Mouse (Mus musculus) urinary bladder, postnatal 14 days (tissue): ENCODE results near the gene Clcnka.

ENCODE experiments used
- DNase-seq: peaks from one replicate; pipeline ENCODE4 v3.0.0; 2021; ENCODE audit warnings: low spot score

Gene Clcnka

DNA sequence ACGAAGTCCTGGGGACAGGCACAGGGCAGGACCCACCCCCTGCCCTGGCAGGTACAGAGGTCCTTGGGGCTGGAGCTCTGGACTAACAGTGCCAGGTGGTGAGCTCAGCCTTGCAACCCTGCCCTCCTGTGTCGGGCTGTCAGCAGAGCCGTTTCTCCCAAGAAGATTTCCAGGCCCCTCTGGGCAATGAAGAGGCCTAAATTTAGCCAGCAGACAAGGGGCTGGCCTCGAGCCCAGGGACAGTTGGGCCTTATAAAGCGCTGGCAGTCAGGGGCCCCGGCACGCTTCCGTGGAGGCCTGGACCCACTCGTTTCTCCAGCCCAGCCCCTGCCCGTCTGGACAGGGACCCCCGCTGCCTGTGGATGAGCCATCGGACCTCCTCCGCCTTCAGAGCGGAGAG is 22.9 kb upstream of the Clcnka start:
- DNase-seq = peak; percentile 71

DNA sequence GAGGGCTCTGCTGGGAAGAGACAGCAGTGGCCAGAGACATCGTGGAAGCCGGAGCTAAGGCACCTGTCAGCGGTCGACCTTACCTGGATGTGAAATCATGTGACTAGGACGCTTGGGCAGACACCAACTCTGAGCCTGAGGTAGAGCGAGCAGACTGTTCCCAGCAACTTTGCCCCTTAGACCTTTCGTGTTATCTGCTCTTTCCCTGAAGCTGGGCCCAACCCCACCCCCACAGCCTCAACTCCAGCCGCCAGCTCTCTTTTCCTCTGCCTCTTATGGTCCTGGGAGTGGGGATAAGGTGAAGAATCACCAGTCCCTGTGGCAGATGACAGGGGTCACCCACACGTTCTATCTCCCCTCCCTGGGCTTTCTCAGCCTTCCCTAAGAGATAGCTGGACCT is 22.4 kb upstream of the Clcnka start:
- no peak for DNase-seq

DNA sequence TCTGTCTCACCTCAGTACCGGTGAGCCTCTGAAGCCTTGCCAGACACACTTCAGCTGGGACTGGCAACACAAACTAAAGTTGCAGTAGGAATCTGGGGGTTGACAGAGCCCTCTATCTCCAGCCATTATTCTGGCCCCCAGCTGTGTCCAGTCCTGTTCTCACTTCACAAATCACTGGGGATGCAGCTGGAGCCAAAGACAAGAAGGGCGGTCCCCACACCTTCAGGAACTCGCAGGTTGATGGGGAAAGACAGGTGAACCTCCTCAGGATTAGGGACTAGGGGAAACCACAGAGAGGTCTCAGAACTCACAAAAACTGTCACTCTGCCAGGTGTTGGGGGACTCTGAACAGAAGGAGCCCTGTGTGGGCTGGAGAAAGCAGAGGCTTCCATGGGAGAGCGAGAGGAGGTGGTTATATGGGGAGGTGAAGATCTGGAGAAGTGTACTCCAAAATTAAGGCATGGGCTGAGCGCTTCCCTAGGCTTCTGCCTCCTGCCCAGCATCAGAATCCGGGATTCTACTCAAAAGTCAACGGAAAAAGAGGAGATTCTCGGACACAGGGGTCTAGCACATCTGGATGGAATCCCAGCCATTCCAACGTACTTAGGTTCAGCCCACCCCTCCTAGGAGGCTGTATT is 21.8 kb upstream of the Clcnka start, which contains the start of gene Hspb7:
Gene Hspb7 (plus strand): TSS at position 588 of the 638 bp plus-strand sequence.
- DNase-seq = no peak

DNA sequence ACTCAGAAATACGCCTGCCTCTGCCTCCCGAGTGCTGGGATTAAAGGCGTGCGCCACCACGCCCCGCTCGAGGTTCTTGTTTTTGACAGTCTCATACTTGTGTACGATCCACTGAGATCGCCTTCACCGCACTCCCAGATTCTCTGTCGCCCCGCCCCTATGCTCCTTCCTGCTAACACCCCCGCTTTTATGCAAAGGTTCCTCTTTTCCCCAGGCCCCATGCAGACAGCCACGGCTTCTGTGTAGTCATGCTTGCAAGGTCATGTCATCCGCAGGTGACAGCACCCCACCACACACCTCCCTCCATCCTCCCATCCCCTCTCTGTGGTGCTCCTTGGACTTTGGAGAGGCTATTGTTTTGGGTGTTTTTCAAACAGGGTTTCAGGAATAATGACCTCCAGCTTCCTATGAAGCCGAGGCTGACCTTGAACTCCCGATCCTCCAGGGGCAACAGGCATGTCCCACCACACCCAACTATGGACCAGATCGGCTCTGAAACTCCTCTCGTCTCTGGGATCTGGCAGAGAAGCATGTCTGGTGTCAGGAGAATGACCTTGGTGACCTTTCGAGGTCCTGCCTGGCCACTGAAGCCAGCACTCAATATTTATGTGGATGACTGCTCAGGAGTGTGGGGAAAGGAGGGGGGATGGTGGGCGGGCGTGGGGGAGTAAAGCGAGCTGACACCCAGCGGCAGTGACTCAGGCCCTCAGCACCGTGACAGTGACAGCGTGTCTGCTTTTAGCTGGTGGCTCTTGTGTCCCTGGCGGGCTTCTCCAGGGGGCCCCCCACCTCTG is 21.1 kb upstream of the Clcnka start:
- no peak for DNase-seq

DNA sequence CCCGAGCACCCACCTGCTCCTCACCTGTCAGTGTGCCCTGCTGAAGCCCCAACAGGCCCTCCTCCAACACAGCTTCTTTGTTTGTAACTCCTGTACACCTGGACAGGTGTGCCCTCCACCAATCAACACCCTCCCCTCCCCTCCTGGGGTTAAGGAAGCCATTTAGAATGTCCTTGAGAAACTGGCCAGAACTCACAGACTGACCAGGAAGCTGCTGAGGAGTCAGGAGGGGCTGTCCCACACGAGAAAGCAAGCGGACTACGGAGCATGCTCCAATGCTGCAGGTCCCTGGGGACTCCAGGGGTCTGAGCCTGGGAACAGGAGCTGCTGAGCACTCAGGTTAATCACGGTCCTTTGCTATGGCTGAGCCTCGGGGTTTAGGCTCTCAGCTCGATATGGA is 17.4 kb upstream of the Clcnka start, which contains the start of gene Clcnkb:
Gene Clcnkb (minus strand): TSS at position 91 of the 400 bp plus-strand sequence.
- DNase-seq = no peak

DNA sequence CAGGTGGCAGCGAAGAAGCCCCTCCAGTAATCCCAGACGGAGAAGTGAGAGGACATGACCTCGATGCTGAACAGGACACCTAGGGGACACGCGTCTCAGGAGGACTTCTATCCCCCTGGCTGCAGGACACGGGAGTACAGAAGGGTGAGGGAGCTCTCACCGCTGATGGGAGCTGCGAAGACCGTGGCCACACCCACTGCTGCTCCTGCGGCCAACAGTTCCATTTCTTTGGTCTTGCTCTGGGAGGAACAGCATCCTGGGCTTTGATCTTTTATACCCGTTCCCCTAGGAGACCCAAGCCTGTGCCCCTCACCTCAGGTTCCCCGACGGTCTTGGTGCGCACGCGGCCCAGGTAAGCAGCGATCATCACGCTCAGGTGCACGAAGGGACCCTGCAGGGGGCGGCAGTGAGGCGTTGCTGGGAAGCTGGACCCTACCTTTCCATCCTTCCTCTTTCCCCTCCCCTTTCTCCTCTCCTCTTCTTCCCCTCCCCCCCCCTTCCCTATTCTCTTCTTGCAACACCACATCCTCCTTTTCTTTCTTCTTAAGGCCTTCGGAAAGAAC is 13.0 kb upstream of the Clcnka start:
- no peak for DNase-seq

DNA sequence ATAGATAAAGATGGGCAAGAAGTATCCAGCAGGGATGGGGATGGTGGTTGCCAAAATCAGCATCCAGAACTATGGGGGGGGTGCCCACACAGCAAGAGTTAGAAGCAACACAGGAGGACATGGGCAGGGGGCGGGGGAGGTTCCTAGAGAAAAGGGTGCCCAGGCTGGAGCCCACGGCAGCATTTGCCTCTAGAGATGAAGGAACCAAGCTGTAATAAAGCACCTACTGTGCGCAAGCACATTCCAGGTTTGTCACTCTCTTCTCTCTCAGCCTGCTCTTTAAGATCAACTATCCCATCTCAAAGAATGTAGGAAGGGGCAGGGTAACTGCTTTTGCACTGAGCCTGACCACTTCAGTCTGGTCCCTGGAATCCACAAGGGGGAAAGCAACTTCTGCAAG is 10.1 kb upstream of the Clcnka start:
- no peak for DNase-seq

DNA sequence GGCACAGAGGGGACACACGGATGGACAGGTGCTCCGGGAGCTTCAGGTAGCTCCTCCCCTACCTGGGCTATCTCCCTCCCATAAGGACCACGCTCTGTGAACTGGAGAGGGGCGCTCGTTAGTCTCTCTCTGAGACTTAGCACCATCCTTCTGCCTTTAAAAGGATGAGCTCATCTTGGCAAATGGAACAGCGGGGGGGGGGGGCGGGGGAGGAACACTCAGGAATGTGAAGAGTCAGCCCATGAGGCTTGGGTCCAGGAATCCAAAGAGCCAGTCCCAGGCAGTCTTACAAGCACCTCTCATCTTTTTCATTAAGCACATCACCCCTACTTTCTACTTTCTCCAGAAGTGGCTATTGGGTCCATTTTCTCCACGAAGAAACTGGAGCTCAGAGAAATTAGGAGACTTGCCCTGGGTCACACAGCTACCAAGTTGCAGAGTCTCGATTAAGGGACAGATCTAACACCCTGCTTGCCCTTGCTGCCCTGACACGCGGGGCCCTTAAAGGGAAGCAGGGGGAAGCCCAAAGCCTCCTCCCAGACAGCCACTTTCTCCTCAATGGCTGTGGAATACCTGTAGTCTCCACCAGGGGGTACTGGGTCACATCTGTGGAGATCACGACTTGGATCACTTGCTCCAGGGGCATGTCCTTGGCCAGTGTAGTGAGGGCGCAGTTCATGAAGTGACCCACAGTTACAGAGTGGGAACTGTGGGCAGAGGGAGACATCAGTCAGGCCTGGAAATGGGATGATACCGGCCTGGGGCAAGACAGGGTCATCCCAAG is 8.2 kb upstream of the Clcnka start:
- DNase-seq = peak; percentile 62

DNA sequence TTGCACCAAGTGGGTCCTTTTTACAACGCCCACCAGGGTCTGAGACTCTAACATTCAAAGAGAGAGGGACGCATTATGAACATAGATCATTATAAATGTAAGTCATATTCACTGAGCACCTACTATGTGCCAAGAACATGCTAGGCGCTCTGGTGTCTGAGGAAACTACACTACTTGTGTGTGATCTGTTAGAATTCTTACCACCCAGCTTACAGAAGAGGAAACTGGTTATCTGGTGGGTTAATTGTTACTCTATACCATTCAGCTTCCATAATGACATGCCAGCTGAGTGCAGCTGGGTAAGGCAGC is 6.7 kb upstream of the Clcnka start:
- DNase-seq = no peak

DNA sequence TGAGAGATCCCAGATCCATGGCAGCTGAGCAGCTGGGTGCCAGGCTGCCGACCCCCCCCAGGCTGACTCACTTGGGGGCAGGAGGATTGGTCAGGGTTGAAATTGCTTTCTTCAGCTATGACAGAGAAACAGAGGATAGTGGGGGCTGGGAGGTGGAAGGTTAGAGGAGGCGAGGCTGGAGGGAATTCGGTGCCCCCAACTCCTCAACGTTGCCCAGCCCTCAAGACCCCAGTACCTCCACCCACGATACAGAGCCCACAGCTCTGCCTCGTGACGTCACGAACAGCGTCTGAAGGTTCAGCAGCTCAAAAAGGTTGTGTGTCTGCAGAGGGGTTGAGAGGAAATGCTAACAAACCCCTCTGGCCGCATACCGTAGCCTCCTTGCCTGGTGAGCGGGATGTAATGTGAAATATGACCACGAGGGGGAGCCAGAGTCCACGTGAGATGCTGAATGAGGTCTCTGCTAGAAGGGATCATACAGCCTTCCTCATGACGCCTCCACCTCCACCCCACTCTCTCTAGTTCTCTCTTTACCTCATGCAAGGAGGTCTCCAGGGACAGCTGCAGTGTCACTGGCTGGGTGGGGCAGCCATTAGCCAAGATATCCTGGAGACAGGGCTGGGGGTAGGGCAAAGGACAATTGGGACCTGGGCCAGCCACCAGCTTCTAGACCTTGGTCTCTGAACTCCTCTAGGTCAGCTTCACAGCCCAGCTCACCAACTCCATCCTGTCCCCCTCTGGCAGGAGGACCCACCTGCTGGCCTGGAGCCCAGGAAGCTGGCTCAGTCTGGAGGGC is 6.2 kb upstream of the Clcnka start:
- DNase-seq = peak; percentile 88

DNA sequence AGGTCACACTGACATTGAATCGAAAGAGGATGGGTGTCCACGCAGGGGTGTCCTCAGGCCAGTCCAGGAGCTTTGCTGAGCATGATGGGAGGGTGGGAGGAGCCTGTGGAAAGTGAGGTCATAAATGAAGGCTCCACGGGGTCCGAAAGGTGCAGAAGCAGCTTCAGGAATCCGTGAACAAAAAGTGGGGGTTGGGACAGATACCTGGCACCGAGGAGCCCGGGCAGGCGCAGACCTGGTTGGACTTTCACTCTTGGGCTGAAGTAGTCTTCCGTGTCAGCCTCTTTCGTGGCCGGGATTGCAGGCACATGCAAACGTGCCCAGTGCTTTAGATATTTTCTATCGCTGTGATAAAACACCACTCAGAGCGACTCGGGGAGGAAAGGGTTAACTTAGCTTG is 1.6 kb upstream of the Clcnka start:
- DNase-seq = no peak

DNA sequence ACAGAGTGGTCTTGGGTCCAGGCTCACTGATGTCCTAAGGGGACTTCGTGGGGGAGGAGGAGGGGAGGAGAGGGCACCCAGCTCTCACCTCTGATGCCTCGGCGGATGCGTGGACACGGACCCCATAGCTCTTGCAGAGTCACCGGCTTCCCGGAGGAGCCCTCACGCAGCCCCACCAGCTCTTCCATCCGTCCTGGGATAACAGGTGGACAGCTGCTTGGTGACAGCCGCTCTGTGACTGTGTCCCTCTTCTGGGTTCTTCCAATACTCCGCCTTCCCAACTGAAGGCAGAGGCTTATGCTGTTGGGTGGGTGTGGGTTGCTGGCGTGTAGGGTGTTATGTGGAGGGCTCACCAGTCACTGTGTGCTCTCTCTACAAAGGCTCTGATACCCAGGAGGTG is 663 bp downstream of the Clcnka start:
- DNase-seq = no peak

DNA sequence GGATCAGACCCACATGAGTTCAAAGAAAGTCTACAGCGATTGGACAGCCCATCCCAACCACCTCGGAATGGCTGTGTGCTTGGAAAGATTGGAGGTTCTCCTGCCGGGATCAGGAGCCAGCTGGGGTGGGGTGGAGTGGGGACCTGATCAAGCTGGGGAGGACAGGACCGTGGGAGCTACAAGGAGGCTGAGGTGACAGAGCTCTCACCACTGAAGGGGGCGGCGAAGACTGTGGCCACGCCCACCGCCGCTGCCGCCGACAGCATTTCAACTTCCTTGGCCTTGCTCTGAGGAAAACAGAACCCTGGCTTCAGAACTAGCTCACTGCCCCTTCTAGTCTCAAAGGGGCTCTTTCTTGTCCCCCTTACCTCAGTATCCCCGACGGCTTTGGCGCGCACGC is 3.8 kb downstream of the Clcnka start:
- DNase-seq = no peak

DNA sequence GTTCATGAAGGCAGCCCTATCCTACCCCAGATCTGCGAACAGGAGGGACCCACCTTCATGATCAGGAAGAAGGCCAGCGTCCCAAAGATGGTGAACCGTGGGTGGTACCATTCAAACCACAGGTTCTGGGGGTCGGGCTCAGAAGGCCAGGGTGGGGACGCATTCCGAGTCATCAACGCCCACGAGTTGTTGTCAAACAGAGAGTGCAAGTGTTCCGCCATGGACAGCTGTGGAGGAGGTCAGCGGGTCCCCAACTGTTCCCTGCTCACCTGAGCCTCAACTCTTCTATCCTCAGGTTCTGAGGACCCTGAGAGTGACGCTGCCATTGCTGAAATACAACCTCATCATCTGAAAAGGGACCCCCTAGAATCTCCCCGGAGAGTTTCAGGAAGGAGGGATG is 7.2 kb downstream of the Clcnka start:
- no peak for DNase-seq

DNA sequence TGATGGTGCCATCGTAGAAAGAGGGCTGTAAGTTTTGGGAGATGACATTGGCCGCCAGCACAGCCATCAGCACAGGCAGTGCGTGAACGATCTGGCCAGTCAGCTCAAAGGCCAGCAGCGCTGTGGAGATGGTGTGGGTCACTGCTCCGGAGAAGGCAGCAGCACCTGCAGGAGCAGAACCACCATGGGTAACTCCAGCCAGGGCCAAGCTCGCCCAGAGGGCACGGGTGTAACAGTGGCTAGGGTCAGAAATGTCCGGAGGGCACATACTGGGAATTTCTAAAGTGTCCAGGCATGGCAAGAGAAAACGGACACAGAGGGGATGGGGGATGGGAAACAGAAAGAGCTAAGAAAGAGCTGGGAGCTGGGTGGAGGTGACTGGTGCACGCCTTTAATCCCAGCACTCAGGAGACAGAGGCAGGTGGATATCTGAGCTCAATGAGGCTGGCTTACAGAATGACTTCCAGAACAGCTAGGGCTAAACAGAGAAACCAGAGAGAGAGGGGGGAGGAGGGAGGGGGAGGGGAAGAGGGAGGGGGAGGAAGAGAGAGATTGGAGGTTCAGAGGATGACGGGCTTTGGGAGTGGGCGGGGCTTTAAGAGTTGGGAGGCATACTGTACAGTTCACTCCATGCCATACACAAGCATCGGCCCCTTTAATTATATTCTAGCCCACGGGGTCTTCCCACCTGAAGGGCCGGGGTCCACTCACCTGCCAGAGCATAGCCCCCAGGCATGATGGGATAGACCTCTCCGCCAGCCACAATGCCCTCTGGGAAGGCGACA is 9.0 kb downstream of the Clcnka start:
- DNase-seq = no peak

DNA sequence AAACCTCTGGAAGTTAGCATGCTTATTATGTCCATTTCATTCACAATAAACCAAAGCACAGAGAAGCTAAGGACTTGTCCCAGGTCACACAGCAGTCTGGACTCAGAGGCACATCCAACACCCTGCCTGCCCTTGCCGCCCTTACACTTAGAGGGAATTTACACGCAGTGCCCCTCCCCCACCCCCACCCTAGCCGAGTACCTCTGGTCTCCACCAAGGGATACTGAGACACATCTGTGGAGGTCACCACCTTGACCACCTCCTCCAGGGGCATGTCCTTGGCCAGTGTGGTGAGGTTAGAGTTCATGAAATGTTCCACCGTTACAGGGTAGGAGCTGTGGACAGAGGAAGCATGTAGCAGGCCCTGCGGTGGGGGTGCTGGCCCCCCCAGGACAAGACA is 10.6 kb downstream of the Clcnka start:
- DNase-seq = no peak

DNA sequence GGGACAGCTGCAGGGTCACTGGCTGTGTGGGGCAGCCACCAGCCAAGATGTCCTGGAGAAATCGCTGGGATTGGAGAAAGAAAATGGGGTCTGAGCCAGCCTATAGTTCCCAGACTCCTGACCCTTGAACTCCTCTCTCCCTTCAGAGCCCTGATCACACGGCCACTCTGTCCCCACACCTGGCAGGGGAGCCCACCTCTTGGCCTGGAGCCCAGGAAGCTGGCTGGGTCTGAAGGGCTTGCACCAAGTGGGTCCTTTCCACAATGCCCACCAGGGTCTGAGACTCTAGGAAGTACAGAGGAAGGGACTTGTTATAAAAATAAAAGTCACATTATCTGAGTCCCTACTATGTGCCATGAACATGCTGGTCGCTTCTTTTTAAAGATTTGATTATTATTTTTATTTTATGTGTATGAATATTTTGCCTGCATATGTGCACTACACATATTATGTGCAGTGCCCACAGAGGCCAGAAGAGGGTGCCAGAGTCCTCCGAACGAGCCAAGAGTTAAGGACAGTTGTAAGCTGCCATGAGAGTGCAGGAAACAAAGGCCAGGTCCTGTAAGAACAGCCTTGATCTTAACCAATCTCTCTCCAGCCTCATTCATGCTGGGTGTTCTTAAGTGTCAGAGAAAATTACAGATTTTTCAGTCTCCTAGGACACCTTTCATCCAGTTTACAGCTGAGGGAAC is 11.3 kb downstream of the Clcnka start:
- DNase-seq = peak; percentile 84

DNA sequence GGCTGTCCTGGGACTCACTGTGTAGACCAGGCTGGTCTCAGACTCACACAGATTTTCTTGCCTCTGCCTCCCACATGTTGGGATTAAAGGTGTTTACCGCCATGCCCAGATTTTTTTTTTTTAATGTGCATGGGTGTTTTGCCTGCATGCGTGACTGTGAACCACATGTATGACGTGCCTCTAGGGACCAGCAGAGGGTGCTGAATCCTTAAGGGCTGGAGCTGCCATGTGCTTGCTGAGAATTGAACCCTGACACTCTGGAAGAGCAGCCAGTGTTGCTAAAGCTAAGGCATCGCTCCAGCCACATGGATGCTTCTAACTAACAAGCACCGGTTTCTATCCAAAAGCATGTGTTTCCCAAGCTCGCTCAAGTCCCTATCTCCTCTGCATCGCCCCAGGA is 12.4 kb downstream of the Clcnka start:
- DNase-seq = no peak

DNA sequence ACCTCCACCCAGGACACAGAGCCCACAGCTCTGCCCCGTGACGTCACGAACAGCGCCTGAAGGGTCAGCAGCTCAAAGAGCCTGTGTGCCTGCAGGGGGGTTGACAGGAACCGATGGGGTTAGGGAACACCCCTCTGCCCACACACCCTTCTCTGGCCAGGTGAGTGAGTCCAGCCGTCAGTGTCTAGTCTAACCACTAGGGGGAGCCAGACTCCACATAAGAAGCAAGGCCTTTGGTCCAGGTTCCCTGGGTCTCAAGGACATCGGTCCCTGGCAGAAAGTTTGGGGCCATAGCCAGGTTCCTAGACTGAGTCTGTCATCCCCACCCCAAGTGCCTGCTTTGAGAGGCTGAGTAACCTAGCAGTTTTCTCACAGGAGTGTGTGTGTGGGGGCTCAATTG is 13.2 kb downstream of the Clcnka start:
- peak; percentile 44 for DNase-seq

DNA sequence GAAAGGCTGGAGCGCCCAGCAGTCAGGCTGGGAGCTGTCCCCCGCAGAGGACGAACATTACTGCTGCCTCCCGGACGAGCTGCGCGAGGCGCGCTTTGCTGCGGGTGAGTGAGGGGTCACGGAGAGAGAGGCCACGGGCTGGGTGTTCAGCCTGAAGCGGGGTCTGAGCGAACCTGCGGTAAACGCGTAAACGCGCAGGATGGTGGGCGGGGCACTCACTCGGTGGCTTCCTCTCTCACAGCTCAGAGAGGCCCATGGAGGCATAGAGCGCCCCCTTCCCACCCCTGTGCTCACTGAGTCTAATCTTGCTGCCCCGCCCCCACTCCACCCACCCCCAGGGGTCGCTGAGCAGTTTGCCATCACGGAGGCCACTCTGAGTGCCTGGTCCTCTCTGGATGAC is 16.1 kb downstream of the Clcnka start:
- no peak for DNase-seq

DNA sequence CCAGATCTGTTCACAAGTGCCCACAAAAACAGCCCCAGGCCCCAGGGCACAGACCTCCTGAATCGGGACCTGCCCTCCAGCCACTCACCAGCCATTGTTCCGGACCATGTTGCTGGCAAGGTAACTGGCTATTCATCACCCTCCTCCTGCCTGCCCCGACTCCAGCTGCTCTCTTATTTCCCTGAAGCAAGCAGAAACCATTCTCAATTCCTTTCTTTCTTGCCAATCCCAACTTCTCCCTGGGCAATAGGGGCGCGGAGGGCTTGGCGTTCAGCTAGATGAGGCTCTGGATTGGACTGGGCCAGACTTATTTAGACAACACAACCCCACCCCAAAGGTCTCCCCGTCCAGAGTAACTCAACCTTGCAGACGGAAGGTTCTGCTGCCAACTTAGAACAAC is 18.9 kb downstream of the Clcnka start:
- no peak for DNase-seq
